Mouse (Mus musculus): ENCODE data around the gene Mcm6. TPM values are rescaled to one million over a fixed set of nuclear protein-coding genes. Genes with fewer than 3 reads are reported as not detected.
A peak's percentile ranks its signal among the peaks of the same experiment; 100 is the strongest.

The Mcm6 gene
- polyA plus RNA-seq, 1 experiment from 2014 or later = 357 TPM

DNA sequence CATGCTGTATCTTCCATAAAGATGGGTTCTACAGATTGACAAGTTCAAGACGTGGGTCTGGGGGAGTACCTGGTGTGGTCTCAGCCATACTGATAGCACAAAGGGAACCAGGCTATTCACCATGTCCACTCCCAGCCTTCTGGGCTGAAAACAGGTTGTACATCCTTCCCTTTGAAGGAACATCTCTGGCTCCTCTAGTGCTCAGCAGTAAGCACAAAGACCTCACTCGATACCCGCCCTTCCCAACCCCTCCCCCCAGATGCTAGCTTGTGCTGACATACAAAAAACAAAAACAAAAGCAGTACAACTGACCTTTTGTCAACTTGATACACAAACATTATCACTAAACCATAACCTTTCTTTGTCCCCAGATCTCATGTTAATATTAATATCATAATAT, 35.2 kb upstream of the Mcm6 start:
- ATAC-seq (replicated peaks; ENCODE audit: insufficient number of reproducible peaks, low FRiP score, low TSS enrichment, low read depth) = no peak
- no peaks in the 10 kb centered on the region; the same call in 1 of the 2 replicates for H3K36me3 ChIP-seq (replicated peaks; ENCODE audit: control insufficient read depth, insufficient read depth, low read depth, low read length)

DNA sequence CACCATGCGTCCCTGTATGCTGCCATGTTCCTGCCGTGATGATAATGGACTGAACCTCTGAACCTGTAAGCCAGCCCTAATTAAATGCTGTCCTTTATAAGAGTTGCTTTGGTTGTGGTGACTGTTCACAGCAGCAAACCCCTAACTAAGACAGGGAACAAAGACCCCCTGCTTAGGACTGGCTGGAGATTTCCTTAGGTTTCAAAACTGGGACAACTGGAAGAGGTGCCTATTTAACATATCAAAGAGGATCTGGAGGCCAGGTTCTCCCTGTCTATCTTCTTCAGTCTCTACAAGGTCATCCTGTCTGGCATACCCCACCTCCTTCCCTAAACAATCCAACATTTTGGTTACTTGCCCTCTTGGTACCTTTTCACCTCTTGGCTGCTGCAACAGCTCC, 32.9 kb upstream of the Mcm6 start:
- ATAC-seq (replicated peaks; ENCODE audit: insufficient number of reproducible peaks, low FRiP score, low TSS enrichment, low read depth) (no peak), DNase-seq (ENCODE audit: low spot score) (no peak)
- no peak overlapping the region for H3K4me3 ChIP-seq (ENCODE audit: low read depth, low read length)
- H3K36me3 ChIP-seq (replicated peaks; ENCODE audit: control insufficient read depth, insufficient read depth, low read depth, low read length) = no peaks in the 10 kb centered on the region; the same call in 1 of the 2 replicates
- H3K9ac ChIP-seq (replicated peaks; ENCODE audit: low read length) = no peak overlapping the region
- H3K4me1 ChIP-seq (ENCODE audit: control insufficient read depth, insufficient read depth, low read length) = no peaks in the 10 kb centered on the region
- H3K27ac ChIP-seq (replicated peaks; ENCODE audit: low read depth, low read length) = no peak overlapping the region
- no peaks in the 10 kb centered on the region for H3K27me3 ChIP-seq (ENCODE audit: control insufficient read depth, insufficient read depth, low read length)
- 76% methylated on average over 2 of the region's 2 CpGs for WGBS
- H3K4me2 ChIP-seq (ENCODE audit: low read depth, low read length) = no peak overlapping the region
- no peaks in the 10 kb centered on the region for H3K9me3 ChIP-seq (replicated peaks; ENCODE audit: control insufficient read depth, low read length)

More for the DNA sequence above, 35.2 kb upstream of the Mcm6 start:
- H3K4me1 ChIP-seq (ENCODE audit: control insufficient read depth, insufficient read depth, low read length) = no peaks in the 10 kb centered on the region
- DNase-seq (ENCODE audit: low spot score) = no peak
- H3K9ac ChIP-seq (replicated peaks; ENCODE audit: low read length) = no peak overlapping the region
- WGBS = 93% methylated on average over 3 of the region's 3 CpGs
- H3K4me3 ChIP-seq (ENCODE audit: low read depth, low read length) = no peak overlapping the region
- no peak overlapping the region for H3K27ac ChIP-seq (replicated peaks; ENCODE audit: low read depth, low read length)
- no peaks in the 10 kb centered on the region for H3K27me3 ChIP-seq (ENCODE audit: control insufficient read depth, insufficient read depth, low read length)
- no peaks in the 10 kb centered on the region for H3K9me3 ChIP-seq (replicated peaks; ENCODE audit: control insufficient read depth, low read length)
- no peak overlapping the region for H3K4me2 ChIP-seq (ENCODE audit: low read depth, low read length)

DNA sequence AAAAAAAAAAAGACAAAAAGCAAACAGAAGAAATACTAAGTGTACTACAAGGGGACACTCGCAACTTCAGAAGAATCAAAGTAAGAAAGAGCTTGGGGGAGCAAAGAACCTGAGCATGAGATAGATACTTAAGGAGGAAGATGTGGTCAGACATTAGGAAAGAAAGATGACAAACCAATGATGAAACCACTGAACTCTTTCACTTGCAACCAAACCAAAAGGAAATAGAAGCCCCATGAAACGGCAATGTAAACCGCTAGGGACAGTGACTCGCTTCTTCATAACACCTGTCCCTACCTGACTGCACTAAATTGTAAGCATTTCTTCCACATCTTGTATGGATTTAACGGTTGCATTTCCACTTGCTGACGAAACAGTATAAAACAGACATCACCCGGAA, 27.0 kb upstream of the Mcm6 start:
- no peak for ATAC-seq (replicated peaks; ENCODE audit: insufficient number of reproducible peaks, low FRiP score, low TSS enrichment, low read depth)
- Histone ChIP-seq H3K4me2 (ENCODE audit: low read depth, low read length) (no peak overlapping the region), H3K9me3 (replicated peaks; ENCODE audit: control insufficient read depth, low read length) (no peaks in the 10 kb centered on the region), H3K36me3 (replicated peaks; ENCODE audit: control insufficient read depth, insufficient read depth, low read depth, low read length) (no peaks in the 10 kb centered on the region), H3K4me1 (ENCODE audit: control insufficient read depth, insufficient read depth, low read length) (no peaks in the 10 kb centered on the region), H3K9ac (replicated peaks; ENCODE audit: low read length) (no peak overlapping the region), H3K27ac (replicated peaks; ENCODE audit: low read depth, low read length) (no peak overlapping the region), H3K4me3 (ENCODE audit: low read depth, low read length) (no peak overlapping the region), H3K27me3 (ENCODE audit: control insufficient read depth, insufficient read depth, low read length) (no peaks in the 10 kb centered on the region)
- DNase-seq (ENCODE audit: low spot score) = no peak
- WGBS = 95% methylated on average over 7 of the region's 7 CpGs

DNA sequence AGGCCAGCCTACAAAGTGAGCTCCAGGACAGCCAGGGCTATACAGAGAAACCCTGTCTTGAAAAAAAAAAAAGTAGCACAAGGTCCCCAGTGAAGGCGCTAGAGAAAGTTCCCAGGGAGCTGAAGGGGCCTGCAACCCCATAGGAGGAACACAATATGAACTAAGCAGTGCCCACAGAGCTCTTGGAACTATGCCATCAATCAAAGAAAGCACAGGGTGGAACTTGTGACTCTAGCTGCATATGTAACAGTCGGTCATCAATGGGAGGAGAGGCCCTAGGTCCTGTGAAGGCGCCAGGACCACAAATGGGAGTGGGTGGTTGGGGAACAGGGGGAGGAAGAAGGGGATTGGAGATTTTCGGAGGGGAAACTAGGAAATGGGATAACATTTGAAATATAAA, 17.4 kb upstream of the Mcm6 start:
- no peaks in the 10 kb centered on the region for H3K27me3 ChIP-seq (ENCODE audit: control insufficient read depth, insufficient read depth, low read length)
- no peak overlapping the region for H3K4me2 ChIP-seq (ENCODE audit: low read depth, low read length)
- 92% methylated on average over 4 of the region's 4 CpGs for WGBS
- ATAC-seq (replicated peaks; ENCODE audit: insufficient number of reproducible peaks, low FRiP score, low TSS enrichment, low read depth) = no peak
- no peak overlapping the region for H3K9ac ChIP-seq (replicated peaks; ENCODE audit: low read length)
- no peaks in the 10 kb centered on the region for H3K9me3 ChIP-seq (replicated peaks; ENCODE audit: control insufficient read depth, low read length)
- DNase-seq (ENCODE audit: low spot score) = no peak
- H3K4me3 ChIP-seq (ENCODE audit: low read depth, low read length) = no peak overlapping the region
- no peak overlapping the region for H3K27ac ChIP-seq (replicated peaks; ENCODE audit: low read depth, low read length)
- H3K36me3 ChIP-seq (replicated peaks; ENCODE audit: control insufficient read depth, insufficient read depth, low read depth, low read length) = peaks cover 3% of the 10 kb centered on the region
- H3K4me1 ChIP-seq (ENCODE audit: control insufficient read depth, insufficient read depth, low read length) = no peaks in the 10 kb centered on the region

DNA sequence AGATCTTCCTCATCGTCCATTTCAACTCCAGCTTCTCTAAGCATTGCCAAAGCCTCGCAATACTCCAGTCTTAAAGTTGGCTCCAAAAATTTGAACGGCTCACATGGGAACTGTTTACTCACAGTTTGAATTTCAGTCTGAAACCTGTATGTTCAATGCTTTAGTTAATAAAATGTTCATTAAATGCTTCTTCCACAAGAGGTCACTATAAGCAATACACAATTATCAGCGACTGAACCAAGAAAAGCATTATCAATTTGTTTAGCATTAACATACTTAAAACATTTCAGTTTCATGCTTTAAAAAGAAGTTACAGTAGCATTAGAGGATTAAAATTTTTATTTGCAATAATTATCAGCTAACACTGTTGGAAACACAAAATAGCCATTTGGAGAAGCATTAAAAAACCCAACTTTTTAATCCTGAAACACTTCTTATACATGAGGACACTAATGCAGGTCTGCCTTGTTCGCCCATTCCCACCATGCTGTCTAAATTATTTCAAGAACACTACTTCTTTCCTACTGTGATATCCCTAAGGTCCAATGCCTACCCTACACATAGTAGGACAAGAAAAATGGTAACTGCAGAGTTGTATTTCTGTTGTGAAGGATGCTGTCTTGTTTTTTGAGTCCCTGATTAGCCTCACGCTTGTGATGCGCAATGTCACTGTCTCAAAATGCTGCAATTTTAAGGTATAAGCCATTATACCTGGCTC, 12.8 kb upstream of the Mcm6 start:
- ATAC-seq (replicated peaks; ENCODE audit: insufficient number of reproducible peaks, low FRiP score, low TSS enrichment, low read depth) (no peak), DNase-seq (ENCODE audit: low spot score) (peak; percentile 52)
- Histone ChIP-seq H3K4me1 (ENCODE audit: control insufficient read depth, insufficient read depth, low read length) (no peaks in the 10 kb centered on the region), H3K4me3 (ENCODE audit: low read depth, low read length) (no peak overlapping the region), H3K9me3 (replicated peaks; ENCODE audit: control insufficient read depth, low read length) (no peaks in the 10 kb centered on the region), H3K27ac (replicated peaks; ENCODE audit: low read depth, low read length) (no peak overlapping the region), H3K36me3 (replicated peaks; ENCODE audit: control insufficient read depth, insufficient read depth, low read depth, low read length) (no peaks in the 10 kb centered on the region), H3K4me2 (ENCODE audit: low read depth, low read length) (no peak overlapping the region), H3K9ac (replicated peaks; ENCODE audit: low read length) (no peak overlapping the region), H3K27me3 (ENCODE audit: control insufficient read depth, insufficient read depth, low read length) (no peaks in the 10 kb centered on the region)
- 87% methylated on average over 7 of the region's 7 CpGs for WGBS

DNA sequence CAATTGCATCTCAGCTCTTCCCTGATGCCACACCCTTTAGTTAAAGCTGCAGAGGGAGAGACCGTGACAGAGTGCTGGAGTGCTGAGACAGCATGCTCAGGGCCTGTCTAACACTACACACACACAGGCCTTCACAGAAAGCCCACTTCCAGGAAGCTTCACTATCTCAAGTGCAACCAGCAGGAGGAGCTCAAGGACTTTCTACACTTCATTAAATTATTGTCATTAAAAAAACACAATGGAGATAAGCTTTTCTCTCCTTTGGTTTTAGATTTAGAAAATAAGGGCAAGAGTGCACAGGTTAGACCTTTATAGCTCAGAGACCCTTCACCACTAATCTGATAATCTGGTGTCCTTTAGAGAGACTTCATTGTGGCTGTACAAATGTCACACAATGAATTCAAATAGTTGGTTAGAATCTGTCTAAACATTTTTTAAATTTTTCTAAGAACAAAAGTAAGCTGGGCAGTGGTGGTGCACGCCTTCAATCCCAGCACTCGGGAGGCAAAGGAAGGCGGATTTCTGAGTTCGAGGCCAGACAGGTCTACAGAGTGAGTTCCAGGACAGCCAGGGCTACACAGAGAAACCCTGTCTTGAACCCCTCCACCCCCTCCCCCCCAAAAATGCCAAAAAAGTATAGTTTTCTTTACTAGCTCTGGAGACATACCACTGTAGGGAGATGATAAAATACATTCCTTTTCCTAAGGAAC, 9.4 kb upstream of the Mcm6 start:
- ATAC-seq (replicated peaks; ENCODE audit: insufficient number of reproducible peaks, low FRiP score, low TSS enrichment, low read depth) (0 out of 2 replicates have a peak, but pooled peaks have one; percentile 59), DNase-seq (ENCODE audit: low spot score) (peak; percentile 73)
- no peaks in the 10 kb centered on the region for H3K9me3 ChIP-seq (replicated peaks; ENCODE audit: control insufficient read depth, low read length)
- no peaks in the 10 kb centered on the region for H3K4me1 ChIP-seq (ENCODE audit: control insufficient read depth, insufficient read depth, low read length)
- H3K9ac ChIP-seq (replicated peaks; ENCODE audit: low read length) = no peak overlapping the region
- H3K4me3 ChIP-seq (ENCODE audit: low read depth, low read length) = no peak overlapping the region
- 75% methylated on average over 5 of the region's 5 CpGs for WGBS
- H3K27ac ChIP-seq (replicated peaks; ENCODE audit: low read depth, low read length) = no peak overlapping the region
- no peaks in the 10 kb centered on the region for H3K27me3 ChIP-seq (ENCODE audit: control insufficient read depth, insufficient read depth, low read length)
- no peaks in the 10 kb centered on the region for H3K36me3 ChIP-seq (replicated peaks; ENCODE audit: control insufficient read depth, insufficient read depth, low read depth, low read length)
- no peak overlapping the region for H3K4me2 ChIP-seq (ENCODE audit: low read depth, low read length)

DNA sequence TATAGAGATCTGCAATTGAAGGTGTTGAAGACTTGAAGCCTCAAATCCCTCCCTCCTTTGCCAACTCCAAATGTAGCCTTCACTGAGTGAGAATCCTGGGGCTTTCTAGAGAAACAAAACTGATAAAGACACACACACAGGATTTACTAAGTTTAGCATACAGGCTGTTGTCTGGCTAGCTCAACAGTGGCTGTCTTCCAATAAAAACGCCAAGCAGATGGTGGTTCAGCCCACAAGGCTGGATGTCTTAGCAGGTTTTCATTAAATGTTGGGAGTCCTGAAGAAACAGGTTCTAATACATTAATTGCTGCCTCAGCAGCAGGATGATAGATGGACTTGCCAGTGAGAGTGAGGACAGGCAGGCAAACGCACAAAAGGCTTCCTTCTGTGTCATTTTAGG, 1.1 kb upstream of the Mcm6 start:
- no peak overlapping the region for H3K4me3 ChIP-seq (ENCODE audit: low read depth, low read length)
- no peak for DNase-seq (ENCODE audit: low spot score)
- no peaks in the 10 kb centered on the region for H3K27me3 ChIP-seq (ENCODE audit: control insufficient read depth, insufficient read depth, low read length)
- no peak overlapping the region for H3K4me2 ChIP-seq (ENCODE audit: low read depth, low read length)
- H3K4me1 ChIP-seq (ENCODE audit: control insufficient read depth, insufficient read depth, low read length) = no peaks in the 10 kb centered on the region; the same call in 1 of the 2 replicates
- no peaks in the 10 kb centered on the region; the same call in 1 of the 2 replicates for H3K36me3 ChIP-seq (replicated peaks; ENCODE audit: control insufficient read depth, insufficient read depth, low read depth, low read length)
- H3K9me3 ChIP-seq (replicated peaks; ENCODE audit: control insufficient read depth, low read length) = no peaks in the 10 kb centered on the region
- no peak overlapping the region for H3K27ac ChIP-seq (replicated peaks; ENCODE audit: low read depth, low read length)
- WGBS = 80% methylated on average over 2 of the region's 2 CpGs
- H3K9ac ChIP-seq (replicated peaks; ENCODE audit: low read length) = no peak overlapping the region
- no peak for ATAC-seq (replicated peaks; ENCODE audit: insufficient number of reproducible peaks, low FRiP score, low TSS enrichment, low read depth)

DNA sequence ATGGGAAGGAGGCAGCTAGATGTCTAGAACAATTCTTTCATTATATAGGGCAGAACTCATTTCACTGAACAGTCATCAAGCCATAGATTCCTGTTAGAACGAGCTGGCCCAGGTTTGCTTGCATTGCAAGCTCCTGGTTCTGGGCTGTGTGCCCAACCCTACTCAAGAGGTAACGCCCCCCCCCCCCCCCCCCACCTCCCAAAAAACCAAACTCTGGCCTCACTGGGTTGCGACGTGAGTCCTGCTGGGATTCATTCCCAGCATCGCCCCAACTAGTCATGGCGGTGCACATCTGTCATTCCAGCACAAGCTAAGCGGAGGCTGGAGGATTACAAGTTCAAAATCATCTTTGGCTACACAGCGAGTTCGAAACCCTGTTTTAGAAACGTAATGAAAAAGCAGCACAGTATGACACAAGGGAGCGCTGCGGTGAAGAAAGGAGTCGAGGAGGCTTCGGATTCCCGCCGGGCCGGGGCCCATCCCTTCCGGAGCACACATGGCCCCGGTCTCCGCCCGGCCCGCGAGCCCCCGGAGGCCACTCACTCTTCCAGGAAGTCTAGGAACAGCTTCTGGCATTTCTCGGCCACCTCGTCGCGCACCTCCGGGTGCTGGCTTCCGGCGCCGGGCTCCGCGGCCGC, 429 bp downstream of the Mcm6 start:
- H3K4me2 ChIP-seq (ENCODE audit: low read depth, low read length) = peak overlapping the region; percentile 58
- no peaks in the 10 kb centered on the region; the same call in 1 of the 2 replicates for H3K36me3 ChIP-seq (replicated peaks; ENCODE audit: control insufficient read depth, insufficient read depth, low read depth, low read length)
- H3K27ac ChIP-seq (replicated peaks; ENCODE audit: low read depth, low read length) = peak overlapping the region; percentile 84
- peak overlapping the region; percentile 74 for H3K4me3 ChIP-seq (ENCODE audit: low read depth, low read length)
- H3K9ac ChIP-seq (replicated peaks; ENCODE audit: low read length) = peak overlapping the region; percentile 84
- no peaks in the 10 kb centered on the region for H3K9me3 ChIP-seq (replicated peaks; ENCODE audit: control insufficient read depth, low read length)
- no peaks in the 10 kb centered on the region; the same call in 1 of the 2 replicates for H3K4me1 ChIP-seq (ENCODE audit: control insufficient read depth, insufficient read depth, low read length)
- ATAC-seq (replicated peaks; ENCODE audit: insufficient number of reproducible peaks, low FRiP score, low TSS enrichment, low read depth) = peak; percentile 84
- no peaks in the 10 kb centered on the region for H3K27me3 ChIP-seq (ENCODE audit: control insufficient read depth, insufficient read depth, low read length)
- DNase-seq (ENCODE audit: low spot score) = no peak
- under 1% methylated on average over 35 of the region's 35 CpGs for WGBS
